Mouse (Mus musculus): ENCODE measurements at regions not wholly inside any gene's neighbourhood (a gene's known extent, or its start where the extent isn't known, plus 50 kb on each side); places are given as distances from the start of the nearest gene placed in this dataset.

GRCm38 (mm10) chr4:142776711-142777411, 435.9 kb downstream of the Prdm2 start:
- intact Hi-C loops (cut with DNase I) = no loop called here
- Histone ChIP-seq H3K4me3 (no peak overlapping the region), H3K27ac (no peak overlapping the region)
- no peak for TF ChIP-seq CTCF (IDR thresholded peaks at IDR 0.05)
- no peak for DNase-seq

DNA sequence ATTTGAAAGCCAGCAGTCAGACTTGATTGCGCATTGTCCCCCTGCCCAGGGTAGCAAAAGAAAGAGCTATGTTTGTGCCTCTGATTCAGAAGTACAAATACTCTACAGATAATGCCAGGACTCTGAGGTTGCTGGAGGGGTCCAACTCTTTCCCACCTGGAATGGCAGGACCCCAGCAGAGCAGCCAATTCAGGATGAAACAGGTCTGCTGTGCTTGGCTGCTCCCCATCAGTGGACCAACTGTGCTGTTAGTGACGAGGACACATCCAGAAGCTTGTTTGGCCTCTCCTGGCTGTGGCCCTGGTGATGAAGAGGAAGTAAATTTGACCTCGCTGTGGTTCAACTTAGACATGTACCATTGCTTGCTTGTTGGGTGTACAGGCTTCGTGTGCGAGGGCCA, 437.8 kb downstream of the Prdm2 start:
- no peak for TF ChIP-seq CTCF (IDR thresholded peaks at IDR 0.05)
- DNase-seq = no peak

DNA sequence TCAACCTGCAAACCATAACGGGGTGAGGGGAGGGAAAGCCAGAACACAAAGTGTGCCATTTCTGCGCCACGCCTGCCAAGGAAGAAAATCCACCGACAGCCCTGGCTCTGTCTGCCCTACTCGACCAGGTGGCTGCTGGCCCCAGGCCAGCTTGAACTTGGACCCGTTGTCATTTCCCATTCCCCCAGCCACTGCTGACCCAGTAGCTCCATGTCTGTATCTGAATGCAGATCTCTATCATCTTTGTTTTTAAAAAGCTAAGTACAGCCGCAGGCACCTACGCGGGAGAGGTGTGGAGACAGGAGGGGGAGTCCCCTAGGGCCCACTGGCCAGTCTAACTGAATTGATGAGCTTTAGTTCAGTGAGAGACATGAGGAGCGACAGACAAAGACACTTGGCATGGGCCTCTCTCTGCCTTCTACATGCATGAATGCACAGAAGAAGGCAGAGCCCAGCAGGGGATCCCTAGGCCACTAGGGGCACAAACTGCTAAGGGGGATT, 439.1 kb downstream of the Prdm2 start:
- DNase-seq = peak; percentile 28
- no peak overlapping the region for H3K4me3 ChIP-seq
- intact Hi-C loops (cut with DNase I) = no loop called here
- H3K27ac ChIP-seq = no peak overlapping the region
- TF ChIP-seq CTCF (IDR thresholded peaks at IDR 0.05) = no peak

More for the DNA sequence above, 437.8 kb downstream of the Prdm2 start:
- intact Hi-C loops (cut with DNase I) = no loop called here
- H3K27ac ChIP-seq = no peak overlapping the region
- no peak overlapping the region for H3K4me3 ChIP-seq

DNA sequence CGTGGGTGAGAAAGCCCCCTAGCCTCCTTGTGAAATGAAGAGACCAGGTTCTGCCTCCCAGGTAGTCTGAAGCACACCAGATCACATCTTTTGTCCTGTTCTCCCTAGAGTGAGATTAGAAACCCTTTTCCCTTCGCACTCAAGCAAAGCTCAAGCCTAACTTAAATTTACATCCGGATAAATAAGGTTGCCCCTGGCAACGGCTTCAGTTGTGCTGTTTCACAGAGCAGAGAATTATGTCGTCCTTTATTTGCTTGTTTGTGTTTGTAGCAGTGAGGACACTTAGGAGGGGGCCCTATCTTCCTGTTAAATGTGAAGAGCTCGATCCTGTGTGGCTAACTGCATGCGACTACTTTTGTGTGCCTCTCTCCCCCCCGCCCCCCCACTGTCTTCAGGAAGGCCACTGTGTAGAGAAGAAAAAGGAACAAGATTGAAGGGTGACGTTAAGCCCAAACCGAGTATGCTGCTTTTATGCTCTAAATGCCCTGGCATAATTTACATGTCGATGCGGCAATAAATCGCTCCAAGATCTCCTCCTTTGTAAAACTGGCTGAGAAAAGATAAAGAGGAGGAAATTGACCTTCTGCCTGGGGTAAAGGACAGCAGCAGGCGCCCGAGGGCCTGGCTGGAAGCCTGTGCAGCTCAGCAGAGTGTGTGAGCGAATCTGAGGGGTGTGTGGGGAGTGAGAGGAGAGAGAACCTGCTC, 439.9 kb downstream of the Prdm2 start:
- H3K27ac ChIP-seq = no peak overlapping the region
- peak; percentile 35 for DNase-seq
- H3K4me3 ChIP-seq = no peak overlapping the region
- intact Hi-C loops (cut with DNase I) = no loop called here
- no peak for TF ChIP-seq CTCF (IDR thresholded peaks at IDR 0.05)

DNA sequence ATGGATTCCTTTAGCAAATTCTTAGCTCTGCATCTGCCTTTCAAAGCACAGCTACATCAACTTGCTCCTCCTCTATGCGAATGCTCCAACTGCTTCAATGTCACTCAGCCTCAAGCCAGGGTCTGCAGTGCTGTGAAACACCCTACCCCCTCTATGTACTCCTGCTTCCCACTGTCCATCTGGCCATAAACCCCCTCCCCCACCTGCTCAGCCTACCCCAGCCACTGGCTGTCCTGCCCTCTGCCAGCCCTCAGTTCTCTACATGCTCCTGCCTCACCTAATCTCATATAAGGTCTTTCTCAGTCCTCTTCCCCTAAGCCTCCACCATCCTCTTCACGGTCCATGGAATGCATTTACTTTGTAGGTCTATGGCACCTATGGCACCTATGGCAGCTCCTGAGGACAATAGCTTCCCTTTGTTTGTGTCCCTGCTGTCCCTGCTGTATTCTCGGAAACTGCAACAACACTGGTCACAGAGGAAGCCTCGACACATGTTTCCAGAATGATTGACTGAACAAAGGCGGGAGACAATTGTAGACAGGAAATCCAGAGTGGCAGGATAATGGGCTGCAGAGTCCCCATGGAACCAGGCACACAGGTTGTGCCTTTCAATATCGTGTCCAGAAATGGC, 441.2 kb downstream of the Prdm2 start:
- DNase-seq = no peak
- Histone ChIP-seq H3K27ac (no peak overlapping the region), H3K4me3 (no peak overlapping the region)
- no peak for TF ChIP-seq CTCF (IDR thresholded peaks at IDR 0.05)
- intact Hi-C loops (cut with DNase I) = no loop called here

DNA sequence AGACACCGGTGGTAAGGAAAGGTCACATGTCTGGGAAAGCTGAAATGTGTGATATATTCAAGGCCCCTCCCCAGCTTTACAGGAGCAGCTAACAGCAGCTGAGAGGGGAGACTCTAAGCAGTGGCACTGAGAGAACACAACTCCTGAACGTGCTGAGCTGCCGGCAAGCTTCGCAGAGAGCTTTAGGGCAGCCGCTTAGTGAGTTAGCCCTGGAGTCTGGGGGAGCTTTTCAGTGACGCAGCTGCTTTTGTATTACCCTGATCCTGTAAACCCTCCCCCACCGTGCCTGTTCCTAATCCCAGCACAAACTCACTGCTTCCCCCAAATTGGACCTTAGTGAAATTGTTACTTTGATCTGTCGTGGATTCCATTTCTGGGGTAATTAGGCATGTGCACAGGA, 442.6 kb downstream of the Prdm2 start:
- no peak for TF ChIP-seq CTCF (IDR thresholded peaks at IDR 0.05)
- intact Hi-C loops (cut with DNase I) = no loop called here

DNA sequence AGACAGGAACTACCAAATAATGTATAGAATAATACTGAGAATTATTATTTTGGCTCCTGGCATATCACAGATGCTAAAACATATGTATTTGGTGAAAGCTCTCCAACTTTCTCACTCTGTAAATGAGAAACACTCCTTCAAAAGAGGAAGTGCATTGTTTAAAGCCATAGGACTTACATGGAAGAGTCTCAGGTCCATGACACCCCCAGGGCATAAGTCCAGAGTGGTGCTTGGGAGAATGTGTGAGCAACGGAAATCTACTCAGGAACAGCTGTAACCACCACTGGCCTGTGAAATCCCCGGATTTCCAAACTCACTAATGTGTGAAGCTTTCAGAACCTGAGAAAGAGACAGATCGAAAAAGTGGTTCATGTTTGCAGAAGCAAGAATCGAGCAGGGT, 445.1 kb downstream of the Prdm2 start:
- DNase-seq = no peak
- Histone ChIP-seq H3K27ac (no peak overlapping the region), H3K4me3 (no peak overlapping the region)
- no peak for TF ChIP-seq CTCF (IDR thresholded peaks at IDR 0.05)
- intact Hi-C loops (cut with DNase I) = no loop called here

More for the DNA sequence above, 442.6 kb downstream of the Prdm2 start:
- Histone ChIP-seq H3K4me3 (no peak overlapping the region), H3K27ac (no peak overlapping the region)
- no peak for DNase-seq

DNA sequence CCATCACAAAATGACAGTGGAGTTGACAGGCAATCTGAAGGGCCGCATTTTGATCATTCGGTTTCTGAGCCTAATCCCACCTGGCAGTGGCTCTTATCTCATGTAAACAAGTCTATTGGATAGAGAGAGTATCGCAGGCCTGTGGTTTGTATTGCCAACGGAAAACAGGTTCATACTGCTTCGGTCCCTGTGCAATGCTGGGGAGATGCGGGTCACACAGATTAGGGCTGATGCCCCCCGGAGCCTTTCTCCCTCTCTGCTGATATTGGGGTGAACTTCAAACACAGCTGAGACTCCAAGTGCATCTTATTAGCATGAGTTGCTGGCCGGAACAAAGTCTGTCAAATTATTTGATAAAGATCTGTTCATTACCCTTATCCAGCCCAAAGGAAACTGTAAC, 451.2 kb downstream of the Prdm2 start:
- no peak for TF ChIP-seq CTCF (IDR thresholded peaks at IDR 0.05)
- intact Hi-C loops (cut with DNase I) = no loop called here
- H3K4me3 ChIP-seq = no peak overlapping the region
- no peak overlapping the region for H3K27ac ChIP-seq
- no peak for DNase-seq

- intact Hi-C loops (cut with DNase I) = no loop called here
- no peak for TF ChIP-seq CTCF (IDR thresholded peaks at IDR 0.05)
- DNase-seq = no peak
- no peak overlapping the region for H3K27ac ChIP-seq
- no peak overlapping the region for H3K4me3 ChIP-seq
Measured at GRCm38 (mm10) chr4:142758102-142758501, 454.7 kb downstream of the Prdm2 start.

DNA sequence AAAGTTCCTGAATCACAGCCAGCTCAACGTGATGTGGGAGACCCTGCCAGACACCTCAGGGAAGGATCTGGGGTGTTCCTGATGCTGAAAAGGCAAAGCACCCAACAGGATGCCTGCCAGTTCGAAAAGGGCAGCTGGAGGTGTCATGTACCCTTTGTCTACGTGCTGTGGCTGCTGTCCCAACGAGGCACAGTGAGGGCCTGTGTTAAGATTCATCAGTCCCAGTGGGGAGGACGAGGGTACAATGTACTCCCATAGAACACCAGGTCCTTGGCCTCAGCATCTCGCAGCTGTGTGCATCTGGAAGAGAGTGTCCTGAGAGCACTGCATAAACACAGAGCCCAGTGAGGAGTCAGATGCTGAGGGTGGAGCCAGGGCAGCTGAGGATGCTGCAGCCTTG, 456.5 kb downstream of the Prdm2 start:
- Histone ChIP-seq H3K4me3 (no peak overlapping the region), H3K27ac (no peak overlapping the region)
- TF ChIP-seq CTCF (IDR thresholded peaks at IDR 0.05) = no peak
- intact Hi-C loops (cut with DNase I) = no loop called here
- DNase-seq = peak; percentile 65

- DNase-seq = no peak
- no peak overlapping the region for H3K27ac ChIP-seq
- TF ChIP-seq CTCF (IDR thresholded peaks at IDR 0.05) = no peak
- intact Hi-C loops (cut with DNase I) = no loop called here
- H3K4me3 ChIP-seq = no peak overlapping the region
Measured at GRCm38 (mm10) chr4:142749918-142750317, 462.9 kb downstream of the Prdm2 start.

- Histone ChIP-seq H3K27ac (no peak overlapping the region), H3K4me3 (no peak overlapping the region)
- no peak for TF ChIP-seq CTCF (IDR thresholded peaks at IDR 0.05)
- intact Hi-C loops (cut with DNase I) = no loop called here
- no peak for DNase-seq
Measured at GRCm38 (mm10) chr4:142723554-142723907, 484.3 kb upstream of the Kazn start.

DNA sequence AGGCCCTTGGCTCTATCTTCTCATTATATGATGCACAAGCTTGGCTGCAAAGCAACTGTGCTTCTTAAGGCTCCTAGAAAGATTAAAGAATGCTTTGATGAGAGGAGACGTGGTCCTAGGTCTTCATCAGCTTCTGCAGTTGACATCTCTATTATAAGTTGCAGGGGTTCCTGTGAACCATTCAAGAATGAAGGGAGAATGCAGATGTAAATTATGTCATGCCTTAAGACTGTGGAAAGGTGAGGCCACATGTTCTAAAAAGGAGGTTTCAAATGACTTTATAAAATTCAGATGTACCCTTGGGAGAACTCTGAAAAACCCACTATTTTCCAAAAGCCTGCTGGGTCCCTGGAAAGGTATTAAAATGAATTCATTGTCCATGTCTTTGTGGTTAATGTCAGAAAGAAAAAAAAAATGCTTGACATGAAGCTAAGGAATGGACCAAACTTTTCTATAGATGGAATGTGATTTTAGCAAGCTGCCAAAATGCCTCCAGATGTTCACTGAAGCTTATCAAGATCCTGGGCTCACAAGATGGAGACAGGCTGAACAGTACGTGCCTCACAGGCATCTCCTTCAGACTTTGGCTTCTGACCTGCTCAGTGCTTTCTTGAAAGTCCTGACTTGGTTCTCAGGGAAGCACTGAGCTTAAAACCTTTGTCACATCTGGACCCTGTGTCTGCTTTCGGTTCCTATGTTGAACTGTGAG, 483.8 kb upstream of the Kazn start:
- TF ChIP-seq CTCF (IDR thresholded peaks at IDR 0.05) = no peak
- no peak overlapping the region for H3K27ac ChIP-seq
- H3K4me3 ChIP-seq = no peak overlapping the region
- DNase-seq = no peak
- intact Hi-C loops (cut with DNase I) = no loop called here

Measured in gastrocnemius, adult 2 months (tissue).